Mouse (Mus musculus) megakaryocyte, embryonic 14.5 days (primary cell): ENCODE data around the gene Ddx5.

Source experiments
- FLI1 ChIP-seq: IDR thresholded peaks from 2 replicates; pipeline ENCODE4 v1.6.1; 2012; ENCODE audit warnings: low read length, inconsistent platforms, mixed read lengths
- GATA1 ChIP-seq: IDR thresholded peaks from 3 replicates; pipeline ENCODE4 v1.6.1; 2012; ENCODE audit warnings: mixed read lengths, low read length, inconsistent platforms, borderline replicate concordance

DNA sequence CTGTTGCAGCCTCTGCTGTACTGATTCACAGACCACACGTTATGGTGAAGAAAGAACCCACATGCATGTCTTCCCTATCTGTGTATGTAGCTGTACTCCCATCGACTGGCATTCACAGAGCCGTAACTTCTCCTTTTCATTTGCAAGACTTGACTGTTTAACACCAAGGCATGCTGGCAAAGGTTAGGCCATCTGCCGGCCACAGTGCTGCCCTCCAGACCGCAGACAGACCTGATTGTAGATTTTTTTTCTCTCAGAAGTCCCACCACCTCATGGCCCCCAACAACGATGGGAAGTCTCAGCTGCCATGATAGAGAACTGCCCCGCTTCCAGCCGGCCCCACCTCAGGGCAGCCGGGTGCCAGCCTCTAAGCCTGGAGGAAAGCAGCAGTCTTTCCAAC lies 30.6 kb upstream of the Ddx5 start:
- TF ChIP-seq GATA1 (no peak), FLI1 (no peak)
